Mouse (Mus musculus): ENCODE results near the gene Arhgdig.

DNA sequence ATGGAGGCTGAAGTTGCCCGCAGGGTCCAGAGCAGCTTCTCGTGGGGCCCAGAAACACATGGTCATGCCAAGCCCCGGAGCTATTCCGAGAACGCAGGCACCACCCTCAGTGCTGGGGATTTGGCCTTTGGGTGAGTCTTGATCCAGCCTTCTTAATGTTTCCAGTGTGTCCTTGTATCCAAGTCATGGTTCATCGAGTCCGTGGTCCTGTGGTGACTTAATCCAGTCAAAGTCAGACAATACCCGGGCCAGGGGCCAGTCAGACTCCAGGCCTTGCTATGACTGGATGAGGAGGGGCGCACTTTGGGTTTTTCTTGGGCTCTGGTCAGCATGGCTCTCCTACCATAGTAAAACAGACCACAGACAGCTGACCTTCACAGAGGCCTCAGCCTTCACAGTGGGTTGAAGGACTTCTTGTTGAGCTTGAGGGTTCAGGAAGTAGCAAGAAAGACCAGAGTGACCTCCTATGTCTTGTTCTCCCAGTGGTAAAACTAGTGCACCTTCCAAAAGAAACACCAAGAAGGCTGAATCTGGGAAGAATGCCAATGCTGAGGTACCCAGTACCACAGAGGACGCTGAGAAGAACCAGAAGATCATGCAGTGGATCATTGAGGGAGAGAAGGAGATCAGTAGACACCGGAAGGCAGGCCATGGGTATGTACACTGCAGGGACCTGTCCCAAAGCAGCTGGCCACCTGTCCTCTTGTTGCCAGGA lies 19.3 kb downstream of the Arhgdig start:
- no peak for TF ChIP-seq USF1 (IDR thresholded peaks at IDR 0.05; ENCODE audit: low read depth)
- no peak for TF ChIP-seq CTCF (IDR thresholded peaks at IDR 0.05; ENCODE audit: control insufficient read depth, insufficient read depth, insufficient read length)
- TF ChIP-seq MYOD1 (IDR thresholded peaks at IDR 0.05; ENCODE audit: control insufficient read depth, insufficient read length, low read depth) = no peak

Measured in C2C12 (cell line).